Mouse (Mus musculus): ENCODE measurements at regions not wholly inside any gene's neighbourhood (a gene's known extent, or its start where the extent isn't known, plus 50 kb on each side); places are given as distances from the start of the nearest gene placed in this dataset.

DNA sequence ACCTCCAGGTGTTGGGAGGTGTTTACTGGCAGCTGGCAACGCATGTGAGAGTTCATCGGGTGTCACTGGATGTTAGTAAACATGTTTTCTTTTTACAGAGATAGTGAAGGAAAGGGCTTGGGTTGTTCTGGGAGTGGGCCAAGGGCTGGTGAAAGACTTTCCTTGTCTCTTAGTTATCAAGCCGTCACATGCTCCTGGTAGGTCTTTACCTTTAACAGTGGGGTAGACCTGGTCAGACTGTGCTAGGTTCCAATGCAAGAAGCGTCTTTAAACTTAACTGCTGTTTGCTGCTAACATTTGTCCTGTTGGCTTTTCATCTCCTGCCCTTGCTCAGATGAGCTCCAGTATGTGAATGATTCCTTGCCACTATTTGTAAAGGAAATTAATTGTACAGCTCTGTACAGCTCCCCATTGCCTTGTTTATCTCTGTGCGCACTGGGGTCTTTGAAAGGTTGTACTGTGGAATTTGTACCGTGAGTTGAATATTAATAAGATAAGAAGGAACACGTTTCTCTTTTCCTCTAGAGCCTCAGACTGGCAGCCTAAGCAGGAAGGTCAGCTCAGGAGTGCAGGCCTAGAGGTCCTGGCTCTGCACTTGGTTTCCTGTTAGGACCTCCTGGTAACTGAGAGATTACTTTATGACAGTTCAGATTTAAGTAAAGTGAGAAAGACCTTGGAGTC is 318.3 kb downstream of the Klf5 start:
- DNase-seq = no peak

DNA sequence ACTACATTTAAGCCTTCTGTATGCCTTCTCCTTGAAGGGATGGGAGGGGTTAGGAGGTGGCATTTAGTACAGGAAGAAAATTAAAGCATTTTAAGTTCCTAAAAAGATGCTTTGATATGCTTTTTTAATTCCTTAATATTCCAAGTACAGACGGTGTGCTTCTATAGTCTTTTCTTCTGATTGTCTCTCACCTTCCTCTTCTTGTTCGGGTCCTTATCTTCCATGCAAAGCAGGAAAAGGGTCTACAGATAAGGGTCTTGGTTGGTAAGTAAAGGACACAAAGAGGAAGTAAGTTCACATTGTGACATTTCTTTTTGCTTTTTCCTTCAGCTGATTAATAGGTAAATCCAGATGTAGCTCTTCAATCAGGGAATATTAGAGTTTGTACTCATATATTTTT is 318.9 kb downstream of the Klf5 start:
- no peak for DNase-seq

DNA sequence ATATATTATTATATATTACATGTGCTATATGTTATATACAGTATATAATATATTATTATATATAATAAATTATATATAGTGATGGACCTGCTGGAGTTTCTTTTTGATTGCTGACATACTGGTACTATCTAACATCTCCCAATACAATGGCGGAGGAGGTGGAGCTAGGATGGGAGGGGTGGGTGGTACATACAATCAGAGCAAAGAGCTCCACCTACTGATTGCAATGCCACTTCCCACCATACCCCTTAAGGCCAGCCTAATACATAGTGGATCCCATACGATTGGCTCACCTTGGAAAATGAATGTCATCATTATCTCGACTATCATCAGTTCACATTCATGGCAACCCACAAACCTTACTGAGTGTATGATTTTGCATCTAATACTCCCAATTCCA is 323.0 kb downstream of the Klf5 start:
- DNase-seq = no peak

DNA sequence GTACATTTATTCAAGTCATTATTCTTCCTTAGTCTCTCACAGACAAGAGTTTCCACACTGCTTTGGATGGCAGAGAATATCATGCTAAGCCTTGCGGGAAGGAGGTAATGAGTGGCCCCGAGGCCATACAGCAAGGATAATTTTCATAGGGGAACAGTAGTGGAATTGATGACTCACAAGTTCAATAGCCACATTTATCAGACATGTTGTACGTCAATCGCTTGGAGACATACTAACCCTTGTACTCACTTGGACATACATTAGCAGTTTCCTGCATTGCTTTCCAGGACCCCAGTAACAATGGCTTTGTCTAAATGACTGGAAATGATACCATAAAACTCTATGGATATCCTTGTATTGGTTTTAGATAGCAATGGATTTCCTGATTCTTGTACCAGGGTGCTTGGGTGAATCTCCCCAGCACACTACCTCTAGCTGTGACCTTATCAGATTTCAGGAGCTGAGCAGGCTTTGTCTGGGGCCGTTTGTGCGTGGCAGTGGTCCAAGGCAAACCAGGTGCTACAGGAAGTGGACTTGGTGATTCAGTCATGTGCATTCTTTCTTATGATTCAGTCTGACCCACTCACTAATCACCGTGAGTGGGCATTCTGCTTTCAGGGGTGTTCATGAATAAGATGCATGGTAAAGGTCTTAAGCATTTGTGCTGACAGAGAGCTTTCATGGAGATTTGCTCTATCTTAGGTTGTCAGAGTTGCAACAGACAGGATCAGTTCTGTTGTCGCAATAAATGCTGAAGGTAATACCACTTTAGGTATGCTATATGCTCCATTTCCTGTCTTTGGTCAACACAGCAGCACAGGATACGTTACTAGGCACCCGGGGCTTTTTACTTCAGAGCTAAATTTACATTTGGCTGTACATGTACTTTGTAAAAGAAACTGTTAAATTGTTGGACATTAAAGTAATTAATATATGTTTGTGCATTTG is 326.2 kb downstream of the Klf5 start:
- DNase-seq = no peak

DNA sequence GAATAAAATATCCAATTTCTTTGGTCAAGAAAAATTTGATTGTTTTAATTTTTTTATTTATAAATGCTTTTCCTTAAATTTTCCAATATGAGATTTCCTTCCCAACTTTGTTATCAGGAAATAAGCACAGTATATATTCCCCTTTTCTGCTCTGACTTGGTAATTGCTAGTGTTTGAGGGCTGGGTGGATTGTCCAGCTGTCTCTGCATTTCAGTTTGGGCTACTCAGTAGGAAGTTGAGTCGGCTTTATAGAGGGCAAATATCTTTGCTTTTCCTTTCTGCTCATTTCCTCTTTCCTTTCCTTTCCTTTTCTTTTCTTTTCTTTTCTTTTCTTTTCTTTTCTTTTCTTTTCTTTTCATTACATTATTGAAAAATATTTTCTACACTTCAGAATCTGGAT is 329.1 kb downstream of the Klf5 start:
- no peak for DNase-seq

- no peak for DNase-seq
Measured at GRCm38 (mm10) chr14:99631092-99631491, 332.6 kb downstream of the Klf5 start.

GRCm38 (mm10) chr14:99632444-99632843 is 334.0 kb downstream of the Klf5 start:
- DNase-seq = no peak

GRCm38 (mm10) chr14:99635556-99636150 is 337.2 kb downstream of the Klf5 start:
- no peak for DNase-seq

- DNase-seq = no peak
Measured at GRCm38 (mm10) chr14:99641475-99642453, 343.3 kb downstream of the Klf5 start.

- no peak for DNase-seq
Measured at GRCm38 (mm10) chr14:99646323-99646722, 347.8 kb downstream of the Klf5 start.

GRCm38 (mm10) chr14:99674399-99674798 is 375.9 kb downstream of the Klf5 start:
- no peak for DNase-seq

- DNase-seq = no peak
Measured at GRCm38 (mm10) chr14:99687062-99687806, 388.7 kb downstream of the Klf5 start.

DNA sequence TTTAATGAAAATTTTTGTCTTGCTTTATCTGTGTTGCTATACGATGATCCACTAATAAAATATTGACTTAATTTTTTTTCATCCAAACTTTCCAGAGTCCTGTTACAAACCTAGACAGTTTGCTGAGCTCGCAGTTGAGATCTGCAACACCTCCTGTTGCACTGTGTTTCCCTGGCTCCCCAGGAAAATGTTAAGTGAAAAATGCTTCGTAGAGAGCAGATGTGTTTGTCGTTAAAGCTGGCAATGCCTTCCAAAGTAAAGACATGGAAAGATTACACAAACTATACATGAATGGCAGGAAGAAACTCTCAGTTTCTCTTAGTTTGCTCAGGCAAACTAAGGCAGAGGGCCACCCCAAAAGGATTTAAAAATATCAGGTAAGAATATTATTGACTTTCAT is 389.9 kb downstream of the Klf5 start:
- no peak for DNase-seq

GRCm38 (mm10) chr14:99696301-99696700 is 397.8 kb downstream of the Klf5 start:
- DNase-seq = no peak

DNA sequence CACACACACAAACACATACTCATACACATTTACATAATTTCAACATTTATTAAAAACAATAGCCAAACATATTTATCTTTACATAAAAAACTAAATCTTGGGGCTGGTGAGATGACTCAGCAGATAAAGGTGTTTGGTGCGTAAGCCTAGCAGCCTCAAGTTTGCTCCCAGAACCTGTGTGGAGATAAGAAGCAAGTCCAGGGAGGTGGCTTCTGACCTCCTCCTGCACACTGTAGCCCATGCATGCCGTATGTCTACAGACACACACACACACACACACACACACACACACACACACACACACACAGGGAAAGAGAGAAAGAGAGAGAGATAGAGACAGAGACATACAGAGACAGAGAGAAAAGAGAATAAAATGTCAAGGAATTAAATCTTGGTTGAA is 401.1 kb downstream of the Klf5 start:
- DNase-seq = no peak

DNA sequence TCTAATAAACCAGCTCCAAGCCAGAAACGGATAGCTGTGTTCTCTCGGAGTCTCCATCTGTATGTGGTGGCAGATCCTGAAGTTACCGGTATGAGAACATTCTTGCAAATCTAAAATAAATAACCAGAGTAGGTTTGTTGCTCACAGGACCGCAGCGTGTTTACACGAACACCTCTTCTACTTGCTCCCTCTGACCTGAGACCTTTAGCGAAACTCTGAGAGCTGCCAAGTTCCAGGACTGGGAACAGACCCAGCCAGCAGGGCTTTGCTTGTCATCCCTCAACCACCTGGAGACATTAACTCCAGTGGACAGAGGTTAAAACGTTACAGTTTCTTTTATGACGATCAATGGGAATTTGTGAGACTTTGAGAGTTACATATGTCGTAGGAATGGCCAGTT is 407.5 kb downstream of the Klf5 start:
- DNase-seq = no peak

DNA sequence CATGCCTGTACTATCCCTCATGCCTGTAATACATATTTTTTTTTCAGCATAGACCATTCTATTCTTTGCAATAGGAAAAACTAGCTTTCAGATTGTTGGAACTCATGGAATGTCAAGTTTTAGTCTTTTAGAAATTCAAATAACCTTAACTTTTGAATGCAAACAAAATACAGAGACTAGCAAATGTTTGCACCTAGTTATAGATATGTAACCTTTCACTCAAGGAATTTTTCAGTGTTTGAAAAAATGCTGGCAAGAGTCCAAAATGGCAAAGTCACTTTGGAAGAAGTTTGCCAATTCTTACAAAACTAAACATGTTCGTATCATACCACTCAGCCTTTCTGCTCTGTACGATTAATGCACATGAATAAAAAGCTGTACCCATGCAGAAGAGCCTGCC is 409.6 kb downstream of the Klf5 start:
- DNase-seq = no peak

DNA sequence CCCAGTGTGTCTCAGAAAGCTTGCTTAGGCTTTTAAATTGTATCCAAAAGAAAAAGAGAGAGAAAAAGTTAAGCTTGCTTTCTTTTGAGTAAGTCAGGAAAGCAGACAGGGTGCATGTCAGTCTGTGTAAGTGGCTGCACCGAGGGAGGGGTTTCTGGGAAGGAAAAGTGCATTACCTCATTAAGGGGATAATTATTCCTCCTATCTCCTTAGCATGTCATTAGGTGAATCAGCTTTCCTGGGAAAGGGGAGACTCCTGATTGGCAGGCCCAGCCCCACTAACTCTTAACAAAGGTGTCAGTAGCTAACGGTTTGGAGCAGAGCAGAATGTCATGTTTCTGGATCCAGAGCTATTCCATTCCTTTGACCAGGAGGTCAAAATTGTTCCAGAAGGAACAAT is 411.3 kb downstream of the Klf5 start:
- DNase-seq = no peak

DNA sequence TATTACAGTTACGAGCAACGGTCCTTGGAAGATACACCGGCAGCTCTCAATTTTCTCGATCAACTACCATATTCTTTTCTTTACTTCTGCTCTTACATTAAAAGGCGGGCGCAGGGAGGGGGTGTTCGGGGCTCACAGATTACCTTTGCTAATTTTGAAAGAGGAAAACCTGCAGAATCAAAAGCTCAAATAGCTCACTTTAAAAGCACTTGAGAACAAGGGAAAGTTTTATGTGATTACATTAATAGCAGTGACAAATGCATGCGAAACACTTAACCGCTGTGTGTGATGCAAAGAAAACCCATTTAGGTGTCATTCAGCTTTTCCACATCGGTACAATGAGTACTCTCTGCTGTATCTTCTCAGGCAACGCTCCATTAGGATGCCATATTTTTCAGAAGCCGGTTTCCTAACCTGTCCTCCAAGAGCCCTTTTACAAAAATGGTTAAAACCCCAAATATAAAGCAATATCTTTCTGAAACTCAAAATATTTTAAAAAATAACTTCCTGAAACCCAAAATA is 412.2 kb downstream of the Klf5 start:
- DNase-seq = no peak

DNA sequence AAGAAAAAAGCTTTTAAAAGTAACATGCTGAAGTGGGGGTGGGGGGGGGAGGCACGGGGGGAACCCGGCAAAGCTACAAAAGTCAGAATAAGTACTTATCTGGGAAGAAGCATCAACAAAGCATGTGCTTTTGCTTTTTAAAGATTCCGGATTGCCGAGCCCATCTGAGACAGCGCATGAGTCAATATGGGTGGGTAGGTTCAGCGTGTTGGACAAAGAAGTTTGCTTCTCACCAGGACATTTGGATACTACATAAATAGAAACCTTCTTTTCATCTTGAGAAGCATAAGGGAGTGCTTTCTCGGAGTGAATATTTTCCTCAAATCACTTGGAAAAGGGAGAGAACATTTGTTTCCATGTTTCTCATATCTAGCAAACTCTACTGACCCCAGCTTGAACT is 414.1 kb downstream of the Klf5 start:
- no peak for DNase-seq
